Mouse (Mus musculus) MEL (cell line): Measurements from ENCODE around the gene Fen1.

Source experiments
- CTCF ChIP-seq, 3 experiments: IDR thresholded peaks in 2 of 3; conservative IDR thresholded peaks in 1 of 3; 2 replicates each; pipeline ENCODE4 v1.5.1; 2011 to 2012; ENCODE audit warnings: low read length in 3 of 3, low read depth in 2 of 3, mild to moderate bottlenecking in 2 of 3, improper control_type of control experiment in 1 of 3, inconsistent platforms in 1 of 3, mixed read lengths in 1 of 3, moderate library complexity in 1 of 3; ENCODE audit not compliant: control insufficient read depth in 1 of 3, insufficient read depth in 1 of 3, poor library complexity in 1 of 3, severe bottlenecking in 1 of 3
- E2F4 ChIP-seq: IDR thresholded peaks from 2 replicates; pipeline ENCODE4 v1.6.1; 2011; ENCODE audit warnings: low read depth, low read length, improper control_type of control experiment, borderline replicate concordance
- ETS1 ChIP-seq: IDR thresholded peaks from 2 replicates; pipeline ENCODE4 v1.6.1; 2012; ENCODE audit warnings: low read depth, mild to moderate bottlenecking, inconsistent platforms, low read length, improper control_type of control experiment, moderate library complexity
- MAX ChIP-seq: IDR thresholded peaks from 2 replicates; pipeline ENCODE4 v1.6.1; 2011; ENCODE audit warnings: low read length, improper control_type of control experiment
- POLR2A ChIP-seq, 2 experiments: IDR thresholded peaks; 2 replicates each; pipeline ENCODE4 v1.6.1; 2011 to 2012; ENCODE audit warnings: low read length in 2 of 2, mild to moderate bottlenecking in 2 of 2, control low read depth in 1 of 2, improper control_type of control experiment in 1 of 2, low read depth in 1 of 2, moderate library complexity in 1 of 2; ENCODE audit not compliant: control insufficient read depth in 1 of 2, insufficient read depth in 1 of 2, poor library complexity in 1 of 2
- POLR2AphosphoS5 ChIP-seq: IDR thresholded peaks from 2 replicates; pipeline ENCODE4 v1.6.1; 2012; ENCODE audit warnings: low read depth, borderline replicate concordance, mild to moderate bottlenecking, inconsistent platforms, low read length, moderate library complexity, mixed read lengths
- SIN3A ChIP-seq: IDR thresholded peaks from 2 replicates; pipeline ENCODE4 v1.6.1; 2012; ENCODE audit warnings: low read length, improper control_type of control experiment, inconsistent platforms
- SMC3 ChIP-seq: IDR thresholded peaks from 2 replicates; pipeline ENCODE4 v1.6.1; 2011; ENCODE audit warnings: low read depth, low read length, improper control_type of control experiment

GRCm38 (mm10) chr19:10149189-10149588, 54.8 kb downstream of the Fen1 start:
- TF ChIP-seq ETS1 (no peak), SMC3 (no peak), E2F4 (no peak), POLR2AphosphoS5 (no peak), POLR2A (IDR thresholded peaks at IDR 0.05; ENCODE audit: control insufficient read depth in 1 of 2, insufficient read depth in 1 of 2, low read depth in 1 of 2, low read length in 2 of 2, poor library complexity in 1 of 2) (no peak), SIN3A (no peak), MAX (no peak), CTCF (IDR thresholded peaks at IDR 0.05 in 2 of 3, conservative IDR thresholded peaks at IDR 0.05 in 1 of 3; ENCODE audit: control insufficient read depth in 1 of 3, insufficient read depth in 1 of 3, low read depth in 2 of 3, low read length in 3 of 3, poor library complexity in 1 of 3, severe bottlenecking in 1 of 3) (no peak)
